Mouse (Mus musculus) spleen, adult 2 months (tissue): ENCODE results near the gene Taf6l.

Experiments used
- CTCF ChIP-seq: fragments of 200-500 bp; IDR thresholded peaks from 2 replicates; pipeline ENCODE4 v1.5.1; 2011; ENCODE audit warnings: mild to moderate bottlenecking, inconsistent platforms; ENCODE audit not compliant: insufficient read depth, insufficient read length, insufficient replicate concordance; ENCODE audit errors: extremely low read depth
- POLR2A ChIP-seq: fragments of 200-500 bp; IDR thresholded peaks from 2 replicates; pipeline ENCODE4 v1.6.1; 2011; ENCODE audit warnings: low read depth, low read length, inconsistent platforms

DNA sequence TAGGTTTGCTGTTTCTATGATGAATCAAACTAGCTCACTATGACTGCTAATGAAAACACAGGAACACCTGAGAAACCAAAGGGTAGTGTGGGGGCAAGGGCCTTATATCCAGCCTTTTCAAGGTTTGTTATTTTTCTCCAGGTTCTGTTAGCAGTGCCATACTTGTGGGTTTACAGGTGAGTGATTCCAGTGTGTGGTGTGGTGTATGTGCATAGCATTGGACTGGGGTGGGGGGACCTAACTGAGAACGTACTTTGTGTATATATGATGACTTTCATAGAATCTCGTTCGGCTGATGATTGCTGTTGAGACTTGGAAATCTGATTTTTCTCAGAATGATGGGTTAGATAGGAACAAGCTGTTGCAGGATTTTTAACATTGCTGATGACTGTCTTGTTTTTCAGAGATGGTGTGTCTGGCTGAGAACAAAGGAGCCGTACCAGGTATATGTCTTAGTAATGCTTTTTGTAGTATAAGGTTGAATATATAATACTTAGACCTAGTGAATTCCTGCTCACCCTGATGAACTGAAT is 61.1 kb downstream of the Taf6l start:
- no peak for TF ChIP-seq CTCF
- no peak for TF ChIP-seq POLR2A
